Mouse (Mus musculus): ENCODE measurements around the gene Ddx42. TPM values are rescaled to one million over a fixed set of nuclear protein-coding genes. Genes with fewer than 3 reads are reported as not detected.

Gene Ddx42
- polyA plus RNA-seq, 1 experiment from 2014 or later, result 26.8 TPM

- ATAC-seq (ENCODE audit: low read depth) (no peak), DNase-seq (no peak)
- H3K27me3 ChIP-seq, result no peaks in the 10 kb centered on the region
- H3K36me3 ChIP-seq, result peaks cover 43% of the 10 kb centered on the region
- H3K27ac ChIP-seq, result peak overlapping the region; percentile 70
- H3K9me3 ChIP-seq (replicated peaks), result no peaks in the 10 kb centered on the region
- peak overlapping the region; percentile 46; the same call in 1 of the 2 replicates for H3K9ac ChIP-seq
- H3K4me3 ChIP-seq (replicated peaks), result no peak overlapping the region
- peak overlapping the region; percentile 26; the same call in 1 of the 2 replicates for H3K4me2 ChIP-seq
- WGBS (ENCODE audit: insufficient replicate concordance), result 55% methylated on average over 3 of the region's 3 CpGs
- H3K4me1 ChIP-seq (replicated peaks), result peaks cover 55% of the 10 kb centered on the region
Measured at GRCm38 (mm10) chr11:106269060-106269431, 52.3 kb downstream of the Ddx42 start.

GRCm38 (mm10) chr11:106271131-106271793 lies 54.5 kb downstream of the Ddx42 start:
- no peak for ATAC-seq (ENCODE audit: low read depth)
- 43% methylated on average over 5 of the region's 5 CpGs for WGBS (ENCODE audit: insufficient replicate concordance)
- peak overlapping the region; percentile 93 for H3K4me2 ChIP-seq
- H3K27me3 ChIP-seq, result no peaks in the 10 kb centered on the region
- H3K4me1 ChIP-seq (replicated peaks), result peaks cover 75% of the 10 kb centered on the region
- no peak for DNase-seq
- peak overlapping the region; percentile 98 for H3K4me3 ChIP-seq (replicated peaks)
- peaks cover 21% of the 10 kb centered on the region for H3K36me3 ChIP-seq
- peak overlapping the region; percentile 98 for H3K9ac ChIP-seq
- H3K9me3 ChIP-seq (replicated peaks), result no peaks in the 10 kb centered on the region
- H3K27ac ChIP-seq, result peak overlapping the region; percentile 93; the same call in 1 of the 2 replicates

GRCm38 (mm10) chr11:106271794-106272643 lies 55.3 kb downstream of the Ddx42 start:
- Histone ChIP-seq H3K4me2 (peak overlapping the region; percentile 93), H3K27ac (peak overlapping the region; percentile 93), H3K4me3 (replicated peaks) (peak overlapping the region; percentile 98), H3K4me1 (replicated peaks) (peaks cover 81% of the 10 kb centered on the region), H3K27me3 (no peaks in the 10 kb centered on the region), H3K36me3 (peaks cover 13% of the 10 kb centered on the region), H3K9me3 (replicated peaks) (no peaks in the 10 kb centered on the region), H3K9ac (peak overlapping the region; percentile 98)
- 1% methylated on average over 41 of the region's 41 CpGs for WGBS (ENCODE audit: insufficient replicate concordance)
- DNase-seq, result peak; percentile 51
- peak; percentile 43 for ATAC-seq (ENCODE audit: low read depth)

GRCm38 (mm10) chr11:106272644-106273310 lies 56.1 kb downstream of the Ddx42 start, which contains the start of gene Smarcd2:
Gene Smarcd2 (minus strand): TSS chr11:106272972.
- H3K4me3 ChIP-seq (replicated peaks), result peak within 1 kb of the TSS; percentile 98
- ATAC-seq (ENCODE audit: low read depth), result peak; percentile 92
- peak within 1 kb of the TSS; percentile 93 for H3K27ac ChIP-seq
- no peaks in the 10 kb centered on the region for H3K27me3 ChIP-seq
- under 1% methylated on average over 70 of the region's 72 CpGs for WGBS (ENCODE audit: insufficient replicate concordance)
- peaks cover 75% of the 10 kb centered on the region for H3K4me1 ChIP-seq (replicated peaks)
- DNase-seq, result peak; percentile 100
- peaks cover 6% of the 10 kb centered on the region for H3K36me3 ChIP-seq
- H3K9ac ChIP-seq, result peak within 1 kb of the TSS; percentile 98
- H3K4me2 ChIP-seq, result peak within 1 kb of the TSS; percentile 93
- H3K9me3 ChIP-seq (replicated peaks), result no peaks in the 10 kb centered on the region

GRCm38 (mm10) chr11:106273311-106273684 lies 56.6 kb downstream of the Ddx42 start:
- DNase-seq (no peak), ATAC-seq (ENCODE audit: low read depth) (peak; percentile 10; the same call in 1 of the 2 replicates)
- Histone ChIP-seq H3K9me3 (replicated peaks) (no peaks in the 10 kb centered on the region), H3K9ac (peak overlapping the region; percentile 75), H3K4me2 (peak overlapping the region; percentile 84), H3K36me3 (peaks cover 4% of the 10 kb centered on the region; the same call in 1 of the 2 replicates), H3K4me3 (replicated peaks) (peak overlapping the region; percentile 98), H3K27ac (peak overlapping the region; percentile 93), H3K4me1 (replicated peaks) (peaks cover 69% of the 10 kb centered on the region), H3K27me3 (no peaks in the 10 kb centered on the region)
- WGBS (ENCODE audit: insufficient replicate concordance), result 5% methylated on average over 16 of the region's 16 CpGs

GRCm38 (mm10) chr11:106273811-106274210 lies 57.1 kb downstream of the Ddx42 start:
- DNase-seq, result no peak
- Histone ChIP-seq H3K4me1 (replicated peaks) (peaks cover 64% of the 10 kb centered on the region), H3K4me2 (peak overlapping the region; percentile 84), H3K27ac (peak overlapping the region; percentile 93), H3K27me3 (no peaks in the 10 kb centered on the region), H3K9ac (0 out of 2 replicates have a peak overlapping the region, but pooled peaks have one; percentile 75), H3K36me3 (peaks cover 4% of the 10 kb centered on the region; the same call in 1 of the 2 replicates), H3K9me3 (replicated peaks) (no peaks in the 10 kb centered on the region), H3K4me3 (replicated peaks) (peak overlapping the region; percentile 98)
- 77% methylated on average over 6 of the region's 6 CpGs for WGBS (ENCODE audit: insufficient replicate concordance)
- ATAC-seq (ENCODE audit: low read depth), result no peak

GRCm38 (mm10) chr11:106274374-106274773 lies 57.6 kb downstream of the Ddx42 start:
- Histone ChIP-seq H3K27me3 (no peaks in the 10 kb centered on the region), H3K4me2 (0 out of 2 replicates have a peak overlapping the region, but pooled peaks have one; percentile 84), H3K4me3 (replicated peaks) (no peak overlapping the region), H3K9ac (no peak overlapping the region), H3K36me3 (peaks cover 4% of the 10 kb centered on the region; the same call in 1 of the 2 replicates), H3K27ac (peak overlapping the region; percentile 93; the same call in 1 of the 2 replicates), H3K9me3 (replicated peaks) (no peaks in the 10 kb centered on the region), H3K4me1 (replicated peaks) (peaks cover 59% of the 10 kb centered on the region)
- 69% methylated on average over 1 of the region's 1 CpGs for WGBS (ENCODE audit: insufficient replicate concordance)
- ATAC-seq (ENCODE audit: low read depth) (no peak), DNase-seq (no peak)

- no peak for DNase-seq
- WGBS (ENCODE audit: insufficient replicate concordance), result 84% methylated on average over 7 of the region's 7 CpGs
- no peak overlapping the region for H3K27ac ChIP-seq
Measured at GRCm38 (mm10) chr11:106274971-106275411, 58.3 kb downstream of the Ddx42 start.

GRCm38 (mm10) chr11:106276454-106276853 lies 59.7 kb downstream of the Ddx42 start, which contains the start of gene Tcam1:
Gene Tcam1 (plus strand): TSS chr11:106276672.
- DNase-seq (peak; percentile 84), ATAC-seq (ENCODE audit: low read depth) (no peak)
- H3K9me3 ChIP-seq (replicated peaks), result no peaks in the 10 kb centered on the region
- H3K4me1 ChIP-seq (replicated peaks), result peaks cover 40% of the 10 kb centered on the region
- no peak within 1 kb of the TSS for H3K4me3 ChIP-seq (replicated peaks)
- H3K36me3 ChIP-seq, result no peaks in the 10 kb centered on the region
- H3K27me3 ChIP-seq, result no peaks in the 10 kb centered on the region
- no peak within 1 kb of the TSS for H3K9ac ChIP-seq
- no peak within 1 kb of the TSS for H3K27ac ChIP-seq
- WGBS (ENCODE audit: insufficient replicate concordance), result 5% methylated on average over 25 of the region's 25 CpGs
- peak within 1 kb of the TSS; percentile 57 for H3K4me2 ChIP-seq

More at GRCm38 (mm10) chr11:106274971-106275411, 58.3 kb downstream of the Ddx42 start:
- H3K9me3 ChIP-seq (replicated peaks), result no peaks in the 10 kb centered on the region
- H3K4me3 ChIP-seq (replicated peaks), result no peak overlapping the region
- no peaks in the 10 kb centered on the region for H3K27me3 ChIP-seq
- H3K4me2 ChIP-seq, result no peak overlapping the region
- no peak for ATAC-seq (ENCODE audit: low read depth)
- peaks cover 55% of the 10 kb centered on the region for H3K4me1 ChIP-seq (replicated peaks)
- peaks cover 4% of the 10 kb centered on the region; the same call in 1 of the 2 replicates for H3K36me3 ChIP-seq
- no peak overlapping the region for H3K9ac ChIP-seq

- Histone ChIP-seq H3K9me3 (replicated peaks) (no peaks in the 10 kb centered on the region), H3K4me1 (replicated peaks) (no peaks in the 10 kb centered on the region), H3K27ac (no peak overlapping the region), H3K4me2 (no peak overlapping the region), H3K4me3 (replicated peaks) (no peak overlapping the region), H3K9ac (no peak overlapping the region), H3K36me3 (no peaks in the 10 kb centered on the region), H3K27me3 (0 out of 2 replicates have a peak, but pooled peaks cover 5% of the 10 kb centered on the region)
- WGBS (ENCODE audit: insufficient replicate concordance), result 62% methylated on average over 6 of the region's 6 CpGs
- ATAC-seq (ENCODE audit: low read depth), result no peak
- no peak for DNase-seq
Measured at GRCm38 (mm10) chr11:106282452-106282851, 65.7 kb downstream of the Ddx42 start.
